Mouse (Mus musculus) neural tube, embryonic 10.5 days (tissue): ENCODE data around the gene Spdl1.
A peak's percentile ranks its signal among the peaks of the same experiment; 100 is the strongest.

Experiments
- DNase-seq: peaks from one replicate; pipeline ENCODE4 v3.0.0-alpha.2; 2017; ENCODE audit warnings: low spot score; ENCODE audit errors: extremely low spot score

Spdl1 gene

GRCm38 (mm10) chr11:34833318-34834086, at the start of gene Spdl1:
Spdl1 (minus strand) TSS chr11:34833641.
- DNase-seq = peak; percentile 95

- no peak for DNase-seq
Measured at GRCm38 (mm10) chr11:34881528-34881927, 48.1 kb upstream of the Spdl1 start.

- DNase-seq = no peak
Measured at GRCm38 (mm10) chr11:34879678-34880077, 46.2 kb upstream of the Spdl1 start.

GRCm38 (mm10) chr11:34873861-34874260, 40.4 kb upstream of the Spdl1 start:
- DNase-seq = no peak

GRCm38 (mm10) chr11:34872432-34872831, 39.0 kb upstream of the Spdl1 start:
- no peak for DNase-seq

- DNase-seq = no peak
Measured at GRCm38 (mm10) chr11:34871991-34872390, 38.5 kb upstream of the Spdl1 start.

- DNase-seq = no peak
Measured at GRCm38 (mm10) chr11:34871456-34871855, 38.0 kb upstream of the Spdl1 start.

- no peak for DNase-seq
Measured at GRCm38 (mm10) chr11:34868626-34869025, 35.2 kb upstream of the Spdl1 start.

GRCm38 (mm10) chr11:34865741-34866270, 32.4 kb upstream of the Spdl1 start:
- no peak for DNase-seq

- DNase-seq = no peak
Measured at GRCm38 (mm10) chr11:34865181-34865580, 31.7 kb upstream of the Spdl1 start.

GRCm38 (mm10) chr11:34856652-34857051, 23.2 kb upstream of the Spdl1 start:
- no peak for DNase-seq

GRCm38 (mm10) chr11:34846268-34846652, 12.8 kb upstream of the Spdl1 start:
- DNase-seq = no peak

- no peak for DNase-seq
Measured at GRCm38 (mm10) chr11:34845567-34846267, 12.3 kb upstream of the Spdl1 start.

GRCm38 (mm10) chr11:34843517-34843916, 10.1 kb upstream of the Spdl1 start:
- no peak for DNase-seq

- DNase-seq = no peak
Measured at GRCm38 (mm10) chr11:34840283-34840682, 6.8 kb upstream of the Spdl1 start.

GRCm38 (mm10) chr11:34839051-34839450, 5.6 kb upstream of the Spdl1 start:
- no peak for DNase-seq

- DNase-seq = no peak
Measured at GRCm38 (mm10) chr11:34836272-34836671, 2.8 kb upstream of the Spdl1 start.

GRCm38 (mm10) chr11:34832678-34833077, 763 bp downstream of the Spdl1 start:
- no peak for DNase-seq

- DNase-seq = no peak
Measured at GRCm38 (mm10) chr11:34827803-34828202, 5.6 kb downstream of the Spdl1 start.

- no peak for DNase-seq
Measured at GRCm38 (mm10) chr11:34826940-34827339, 6.5 kb downstream of the Spdl1 start.

GRCm38 (mm10) chr11:34824791-34825190, 8.7 kb downstream of the Spdl1 start:
- DNase-seq = no peak

GRCm38 (mm10) chr11:34814767-34815166, 18.7 kb downstream of the Spdl1 start:
- DNase-seq = no peak

- DNase-seq = no peak
Measured at GRCm38 (mm10) chr11:34814319-34814718, 19.1 kb downstream of the Spdl1 start.
